Mouse (Mus musculus) thymus, adult 2 months (tissue): Measurements from ENCODE around the gene Caskin1. TPM values are rescaled to one million over a fixed set of nuclear protein-coding genes. Genes with fewer than 3 reads are reported as not detected.

Source experiments
- DNase-seq: peaks from one replicate; pipeline ENCODE4 v3.0.0; 2021
- H3K27ac ChIP-seq: fragments of 200-500 bp; 2 replicates; pipeline ENCODE4 v1.5.1; 2012; ENCODE audit warnings: low read length, control low read depth; ENCODE audit not compliant: control insufficient read depth, insufficient read depth
- H3K27me3 ChIP-seq: fragments of 200-500 bp; 2 replicates; pipeline ENCODE4 v1.6.1; 2012; ENCODE audit warnings: mild to moderate bottlenecking, low read length, moderate library complexity, mixed read lengths; ENCODE audit not compliant: control insufficient read depth, insufficient read depth
- H3K36me3 ChIP-seq: fragments of 200-500 bp; 2 replicates; pipeline ENCODE4 v1.6.1; 2012; ENCODE audit warnings: mild to moderate bottlenecking, low read length, moderate library complexity; ENCODE audit not compliant: control insufficient read depth, insufficient read depth
- H3K4me1 ChIP-seq: fragments of 200-500 bp; replicated peaks from 2 replicates; pipeline ENCODE4 v1.6.1; 2012; ENCODE audit warnings: low read length; ENCODE audit not compliant: control insufficient read depth, insufficient read depth
- H3K4me3 ChIP-seq: fragments of 200-500 bp; 2 replicates; pipeline ENCODE4 v1.5.1; 2012; ENCODE audit warnings: mild to moderate bottlenecking, low read length, control low read depth, moderate library complexity; ENCODE audit not compliant: control insufficient read depth, insufficient read depth
- CTCF ChIP-seq: fragments of 200-500 bp; IDR thresholded peaks from 2 replicates; pipeline ENCODE4 v1.5.1; 2012; ENCODE audit warnings: mild to moderate bottlenecking, control low read depth, low read length, moderate library complexity, borderline replicate concordance; ENCODE audit not compliant: control insufficient read depth, poor library complexity, insufficient read depth; ENCODE audit errors: extremely low read depth
- POLR2A ChIP-seq: fragments of 200-500 bp; IDR thresholded peaks from 2 replicates; pipeline ENCODE4 v1.6.1; 2012; ENCODE audit warnings: mild to moderate bottlenecking, low read length, control low read depth, moderate library complexity; ENCODE audit not compliant: control insufficient read depth, poor library complexity, insufficient read depth; ENCODE audit errors: extremely low read depth
- WGBS: fragments of 180-500 bp; shearing (Covaris S2); methylation state at CpG from one replicate; pipeline ENCODE4 v1.1.7; 2018; 5-methylcytosine and 5-hydroxymethylcytosine counted together
- polyA plus RNA-seq: library from polyadenylated mRNA; depleted of rRNA; stranded (reverse); fragments of >200 nt; gene quantifications from 2 replicates; pipeline ENCODE4 v1.2.3, GENCODE M21; 2012

Gene Caskin1
- polyA plus RNA-seq, 1 experiment: 0.15 TPM

DNA sequence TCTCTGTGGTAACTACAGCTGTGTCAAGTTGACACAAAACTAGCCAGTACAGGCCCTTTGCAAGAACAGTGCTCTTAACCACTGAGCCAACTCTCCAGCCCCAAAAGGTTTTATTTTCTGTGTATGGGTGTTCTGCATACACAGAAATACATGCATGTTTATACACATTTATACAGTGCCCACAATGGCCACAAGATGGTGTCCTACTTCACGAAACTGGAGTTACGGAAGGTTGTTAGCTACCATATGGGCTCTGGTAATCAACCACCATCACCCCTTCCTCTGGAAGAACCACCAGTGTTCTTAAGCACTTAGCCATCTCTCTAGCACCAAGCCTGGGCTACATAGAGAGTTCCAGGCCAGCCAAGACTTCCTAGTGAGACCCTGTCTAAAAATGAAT is 26.8 kb upstream of the Caskin1 start:
- H3K27me3 ChIP-seq: no peaks in the 10 kb centered on the region
- no peak overlapping the region for H3K4me3 ChIP-seq
- H3K4me1 ChIP-seq: no peaks in the 10 kb centered on the region; the same call in 1 of the 2 replicates
- no peak overlapping the region for H3K27ac ChIP-seq
- H3K36me3 ChIP-seq: no peaks in the 10 kb centered on the region
- peak; percentile 46 for DNase-seq
- TF ChIP-seq POLR2A (no peak), CTCF (no peak)
- WGBS: 70% methylated on average over 2 of the region's 2 CpGs

DNA sequence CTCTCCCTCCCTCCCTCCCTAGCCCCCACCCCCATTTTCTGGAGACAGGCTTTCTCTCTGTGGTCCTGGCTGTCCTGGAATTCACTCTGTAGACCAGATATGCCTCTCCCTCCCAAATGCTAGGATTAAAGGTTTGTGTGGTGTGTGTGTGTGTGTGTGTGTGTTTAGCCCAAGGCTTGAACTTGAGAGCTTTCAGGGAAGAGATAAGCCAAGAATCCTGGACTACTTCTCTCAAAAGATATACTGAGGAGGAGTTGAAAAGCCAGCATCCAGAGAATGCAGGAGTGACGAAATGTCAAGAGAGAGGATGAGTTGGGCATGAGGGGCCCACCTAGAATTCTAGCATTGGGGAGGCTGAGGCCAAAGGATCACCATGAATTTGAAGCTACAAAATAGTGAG is 25.5 kb upstream of the Caskin1 start:
- Histone ChIP-seq H3K27ac (no peak overlapping the region), H3K4me3 (no peak overlapping the region), H3K36me3 (no peaks in the 10 kb centered on the region), H3K27me3 (no peaks in the 10 kb centered on the region), H3K4me1 (no peaks in the 10 kb centered on the region; the same call in 1 of the 2 replicates)
- no peak for TF ChIP-seq CTCF
- TF ChIP-seq POLR2A: no peak
- DNase-seq: no peak
- WGBS: 76% methylated on average over 1 of the region's 1 CpGs

DNA sequence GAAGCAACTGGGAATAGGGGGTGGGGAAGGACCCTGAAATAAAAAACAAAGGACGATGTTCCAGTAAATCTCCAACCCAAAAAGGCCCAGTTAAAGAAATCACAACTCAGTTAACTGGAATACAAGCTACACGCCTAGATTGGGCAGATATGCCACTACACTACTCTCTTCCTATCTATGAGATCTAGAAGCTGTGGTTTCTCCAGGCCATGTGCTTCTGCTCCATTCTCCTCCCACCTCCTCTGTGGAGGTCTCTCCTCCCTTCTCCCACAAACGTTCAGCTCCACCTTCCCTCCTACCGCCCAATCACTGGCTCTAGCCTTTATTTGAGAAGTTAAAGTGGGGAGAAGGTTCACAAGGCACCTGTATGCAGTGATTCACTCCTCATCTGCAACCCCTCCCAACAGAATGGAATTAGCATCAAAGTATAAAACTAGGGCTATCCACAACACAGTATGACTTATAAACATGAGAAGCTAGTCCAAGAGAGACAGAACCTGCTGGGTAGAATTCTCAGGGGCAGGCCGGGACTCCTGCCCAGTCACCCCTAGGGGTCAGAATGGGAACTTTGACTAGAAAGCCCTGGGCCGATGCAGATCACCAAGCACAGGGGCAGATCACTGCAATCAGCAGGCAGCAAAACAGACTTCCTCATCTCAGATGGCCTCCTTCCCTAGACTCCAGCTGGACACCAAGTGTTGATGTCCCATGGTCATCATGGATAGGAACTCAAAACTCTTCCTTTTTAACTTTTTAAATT is 24.8 kb upstream of the Caskin1 start:
- Histone ChIP-seq H3K27me3 (no peaks in the 10 kb centered on the region), H3K4me1 (no peaks in the 10 kb centered on the region; the same call in 1 of the 2 replicates), H3K4me3 (no peak overlapping the region), H3K27ac (no peak overlapping the region), H3K36me3 (no peaks in the 10 kb centered on the region)
- 10% methylated on average over 6 of the region's 6 CpGs for WGBS
- TF ChIP-seq CTCF: no peak; the same call in 1 of the 2 replicates
- TF ChIP-seq POLR2A: no peak
- DNase-seq: no peak

DNA sequence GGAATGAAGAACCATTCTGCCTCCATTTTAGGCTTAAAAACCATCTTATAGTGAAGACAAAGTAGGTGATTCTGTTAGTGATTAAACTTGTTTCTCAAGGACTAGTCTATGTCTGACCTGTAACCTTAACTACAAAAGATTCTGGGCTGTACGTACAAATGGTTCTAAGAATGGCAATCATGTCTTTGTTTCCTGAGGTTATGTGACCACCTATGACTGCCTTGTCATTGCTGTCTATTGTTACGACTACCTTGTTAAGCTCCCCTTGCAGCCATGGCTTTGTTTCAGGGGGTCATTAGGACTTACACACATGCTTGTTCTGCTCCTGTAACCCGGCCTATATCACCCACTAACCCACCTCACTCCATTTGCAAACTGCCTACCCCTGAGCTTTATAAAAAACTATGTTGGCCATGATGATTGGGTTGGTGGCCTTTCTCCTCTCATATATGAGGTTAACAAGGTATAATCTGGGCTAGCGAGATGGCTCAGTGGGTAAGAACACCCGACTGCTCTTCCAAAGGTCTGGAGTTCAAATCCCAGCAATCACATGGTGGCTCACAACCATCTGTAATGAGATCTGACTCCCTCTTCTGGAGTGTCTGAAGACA is 19.7 kb upstream of the Caskin1 start:
- Histone ChIP-seq H3K27ac (no peak overlapping the region), H3K36me3 (no peaks in the 10 kb centered on the region), H3K4me3 (no peak overlapping the region), H3K27me3 (no peaks in the 10 kb centered on the region), H3K4me1 (peaks cover 18% of the 10 kb centered on the region)
- no peak for DNase-seq
- 94% methylated on average over 5 of the region's 5 CpGs for WGBS
- TF ChIP-seq CTCF (no peak), POLR2A (no peak)

DNA sequence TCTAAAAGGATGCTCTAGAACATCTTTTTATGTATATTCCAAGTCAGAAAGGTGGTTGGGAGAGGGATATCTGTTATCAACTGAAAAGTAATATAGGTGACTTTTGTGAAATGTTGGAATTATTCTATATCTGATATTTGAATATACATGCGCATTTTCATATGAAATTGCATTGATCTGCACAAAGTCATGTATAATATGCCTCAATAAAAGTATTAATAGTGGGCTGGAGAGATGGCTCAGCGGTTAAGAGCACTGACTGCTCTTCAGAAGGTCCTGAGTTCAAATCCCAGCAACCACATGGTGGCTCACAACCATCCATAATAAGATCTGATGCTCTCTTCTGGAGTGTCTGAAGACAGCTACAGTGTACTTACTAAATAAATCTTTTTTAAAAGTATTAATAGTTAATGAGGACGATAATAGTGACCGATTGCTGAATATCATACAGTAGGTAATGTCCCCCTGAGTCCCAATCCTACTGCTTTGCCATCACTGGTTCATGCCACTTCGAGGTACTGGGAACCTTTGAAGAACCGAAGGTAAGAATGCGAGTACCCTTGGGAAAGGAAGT is 19.0 kb upstream of the Caskin1 start:
- Histone ChIP-seq H3K36me3 (no peaks in the 10 kb centered on the region), H3K4me3 (peak overlapping the region; percentile 56), H3K4me1 (peaks cover 18% of the 10 kb centered on the region), H3K27ac (peak overlapping the region; percentile 17), H3K27me3 (no peaks in the 10 kb centered on the region)
- DNase-seq: no peak
- TF ChIP-seq POLR2A: no peak
- TF ChIP-seq CTCF: no peak
- WGBS: 19% methylated on average over 7 of the region's 7 CpGs

DNA sequence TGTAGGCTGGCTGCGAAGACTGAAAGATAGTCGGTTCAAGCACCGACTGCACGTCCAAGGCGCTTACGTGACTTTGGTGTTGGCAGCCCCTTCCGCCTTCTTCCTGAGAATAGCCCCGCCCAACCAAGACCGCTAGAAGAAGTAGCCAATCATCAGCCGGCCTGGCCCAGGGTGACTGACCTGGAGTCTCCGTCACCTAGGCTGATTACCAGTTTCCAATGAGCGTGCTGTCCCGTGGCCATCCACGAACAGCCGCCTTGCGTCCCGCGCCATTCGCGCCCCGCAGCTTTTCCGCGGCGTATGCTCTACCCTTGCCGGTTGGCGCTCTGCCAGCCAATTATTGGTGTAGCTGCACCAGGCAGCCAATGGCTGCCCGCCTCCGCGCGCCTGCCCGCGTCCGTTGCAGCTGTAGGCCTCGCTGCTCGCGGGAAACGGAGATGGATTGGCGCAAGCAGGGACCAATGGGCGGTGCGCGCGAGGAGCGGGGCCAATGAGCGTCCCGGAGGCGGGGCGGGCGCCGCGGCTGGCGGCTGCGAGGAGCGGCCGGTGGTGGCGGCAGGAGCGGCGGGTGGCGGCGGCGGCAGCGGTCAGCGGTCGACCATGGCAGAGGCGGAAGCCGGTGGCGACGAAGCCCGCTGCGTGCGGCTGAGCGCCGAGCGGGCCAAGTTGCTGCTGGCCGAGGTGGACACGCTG is 18.3 kb upstream of the Caskin1 start, which contains the start of the genes E4f1 and Pgp:
Gene E4f1 (minus strand): TSS at position 404 of the 693 bp plus-strand sequence.
Gene Pgp (plus strand): TSS at position 483 of the 693 bp plus-strand sequence.
- TF ChIP-seq CTCF (peak; percentile 60; the same call in 1 of the 2 replicates), POLR2A (peak; percentile 94)
- Histone ChIP-seq H3K4me3 (peak within 1 kb of the TSS; percentile 58), H3K27ac (peak within 1 kb of the TSS; percentile 17), H3K4me1 (peaks cover 18% of the 10 kb centered on the region), H3K27me3 (no peaks in the 10 kb centered on the region), H3K36me3 (peaks cover under 1% of the 10 kb centered on the region; the same call in 1 of the 2 replicates)
- DNase-seq: peak; percentile 96
- WGBS: under 1% methylated on average over 67 of the region's 75 CpGs
